Mouse (Mus musculus): Measurements from ENCODE around the gene 5830473C10Rik. TPM values are rescaled to one million over a fixed set of nuclear protein-coding genes. Genes with fewer than 3 reads are reported as not detected.

5830473C10Rik gene
- polyA plus RNA-seq (2012; rRNA removed), result 0.12 TPM in 1 of 2 replicates, not detected in the other

DNA sequence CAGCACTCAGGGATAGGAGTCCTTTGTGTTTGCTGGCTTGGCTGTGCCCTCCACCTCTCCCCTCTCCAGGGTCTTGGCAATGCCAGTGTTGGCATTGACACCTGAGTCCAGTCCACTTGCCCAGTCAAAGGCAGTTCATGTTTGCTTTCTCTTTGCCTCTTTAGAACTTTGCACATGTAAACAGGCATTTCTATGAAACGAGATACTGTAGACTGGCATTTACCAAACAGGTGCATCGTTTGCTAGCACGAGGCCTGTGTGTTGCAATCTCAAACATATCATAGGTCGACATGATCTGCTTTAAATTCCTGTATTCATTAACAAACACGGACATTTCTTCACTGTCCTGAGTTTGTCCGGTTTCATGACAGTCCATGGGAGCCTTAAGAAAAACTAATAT is at the start of gene 5830473C10Rik:
TSS of gene 5830473C10Rik (plus strand) at position 365 of the 400 bp plus-strand sequence.
- H3K27me3 ChIP-seq (ENCODE audit: control insufficient read depth, insufficient read depth, low read length), result no peaks in the 10 kb centered on the region
- no peaks in the 10 kb centered on the region for H3K36me3 ChIP-seq (ENCODE audit: control insufficient read depth, insufficient read depth, low read length)
- H3K27ac ChIP-seq (ENCODE audit: control insufficient read depth, insufficient read depth, low read depth, low read length), result no peak within 1 kb of the TSS
- TF ChIP-seq POLR2A (IDR thresholded peaks at IDR 0.05; ENCODE audit: control insufficient read depth, low read depth, low read length) (no peak), CTCF (IDR thresholded peaks at IDR 0.05; ENCODE audit: control insufficient read depth, insufficient read depth, insufficient replicate concordance, low read depth, low read length) (no peak)
- H3K4me3 ChIP-seq (ENCODE audit: control insufficient read depth, low read depth, low read length), result no peak within 1 kb of the TSS
- no peaks in the 10 kb centered on the region; the same call in 1 of the 2 replicates for H3K4me1 ChIP-seq (ENCODE audit: control insufficient read depth, insufficient read depth, low read length)

GRCm38 (mm10) chr5:90512288-90512955 is 48.5 kb upstream of the 5830473C10Rik start:
- no peak overlapping the region for H3K4me3 ChIP-seq (ENCODE audit: control insufficient read depth, low read depth, low read length)
- H3K27ac ChIP-seq (ENCODE audit: control insufficient read depth, insufficient read depth, low read depth, low read length), result no peak overlapping the region
- TF ChIP-seq POLR2A (IDR thresholded peaks at IDR 0.05; ENCODE audit: control insufficient read depth, low read depth, low read length), result no peak
- no peak for TF ChIP-seq CTCF (IDR thresholded peaks at IDR 0.05; ENCODE audit: control insufficient read depth, insufficient read depth, insufficient replicate concordance, low read depth, low read length)
- no peaks in the 10 kb centered on the region for H3K27me3 ChIP-seq (ENCODE audit: control insufficient read depth, insufficient read depth, low read length)
- H3K36me3 ChIP-seq (ENCODE audit: control insufficient read depth, insufficient read depth, low read length), result no peaks in the 10 kb centered on the region
- H3K4me1 ChIP-seq (ENCODE audit: control insufficient read depth, insufficient read depth, low read length), result no peaks in the 10 kb centered on the region

GRCm38 (mm10) chr5:90515561-90515960 is 45.3 kb upstream of the 5830473C10Rik start:
- Histone ChIP-seq H3K4me3 (ENCODE audit: control insufficient read depth, low read depth, low read length) (no peak overlapping the region), H3K27me3 (ENCODE audit: control insufficient read depth, insufficient read depth, low read length) (no peaks in the 10 kb centered on the region), H3K36me3 (ENCODE audit: control insufficient read depth, insufficient read depth, low read length) (no peaks in the 10 kb centered on the region), H3K27ac (ENCODE audit: control insufficient read depth, insufficient read depth, low read depth, low read length) (no peak overlapping the region), H3K4me1 (ENCODE audit: control insufficient read depth, insufficient read depth, low read length) (no peaks in the 10 kb centered on the region)
- no peak for TF ChIP-seq POLR2A (IDR thresholded peaks at IDR 0.05; ENCODE audit: control insufficient read depth, low read depth, low read length)
- no peak for TF ChIP-seq CTCF (IDR thresholded peaks at IDR 0.05; ENCODE audit: control insufficient read depth, insufficient read depth, insufficient replicate concordance, low read depth, low read length)

DNA sequence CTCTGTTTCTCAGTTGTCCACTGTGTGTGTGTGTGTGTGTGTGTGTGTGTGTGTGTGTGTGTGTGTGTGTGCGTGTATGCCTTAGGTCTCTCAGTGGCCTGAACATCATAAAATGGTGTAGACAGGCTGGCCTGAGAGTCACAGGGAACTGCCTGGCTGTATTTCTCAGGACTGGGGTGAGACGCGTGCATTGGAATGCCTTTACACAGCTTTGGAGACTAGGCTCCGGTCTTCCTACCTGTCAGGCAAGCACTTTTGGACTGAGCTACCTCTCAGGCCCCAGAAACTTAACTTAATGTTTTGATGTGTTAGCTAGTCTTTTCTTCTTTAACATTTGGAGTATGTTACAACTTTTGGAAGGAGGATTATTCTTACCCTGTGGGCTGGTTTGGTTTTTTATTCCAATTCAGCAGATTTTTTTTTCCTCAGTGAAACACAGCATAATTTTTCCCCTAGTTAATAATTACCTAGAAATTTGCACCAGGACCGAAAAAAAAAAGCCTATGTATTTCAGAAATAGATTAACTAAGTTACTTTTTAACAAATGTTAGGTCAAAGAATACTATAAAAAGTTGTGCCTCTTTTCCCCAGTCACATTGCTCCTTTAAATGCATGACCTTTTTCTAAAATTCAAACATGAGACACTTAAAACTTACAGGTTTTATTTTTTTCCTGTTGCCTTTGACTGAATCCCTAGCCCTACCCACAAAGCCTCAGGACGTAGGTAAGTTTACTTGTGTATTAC is 42.4 kb upstream of the 5830473C10Rik start, which contains the start of gene Afm:
TSS of gene Afm (plus strand) at position 577 of the 745 bp plus-strand sequence.
- Histone ChIP-seq H3K27me3 (ENCODE audit: control insufficient read depth, insufficient read depth, low read length) (no peaks in the 10 kb centered on the region), H3K36me3 (ENCODE audit: control insufficient read depth, insufficient read depth, low read length) (no peaks in the 10 kb centered on the region), H3K4me1 (ENCODE audit: control insufficient read depth, insufficient read depth, low read length) (no peaks in the 10 kb centered on the region), H3K27ac (ENCODE audit: control insufficient read depth, insufficient read depth, low read depth, low read length) (no peak within 1 kb of the TSS), H3K4me3 (ENCODE audit: control insufficient read depth, low read depth, low read length) (no peak within 1 kb of the TSS)
- TF ChIP-seq CTCF (IDR thresholded peaks at IDR 0.05; ENCODE audit: control insufficient read depth, insufficient read depth, insufficient replicate concordance, low read depth, low read length), result no peak
- TF ChIP-seq POLR2A (IDR thresholded peaks at IDR 0.05; ENCODE audit: control insufficient read depth, low read depth, low read length), result no peak

DNA sequence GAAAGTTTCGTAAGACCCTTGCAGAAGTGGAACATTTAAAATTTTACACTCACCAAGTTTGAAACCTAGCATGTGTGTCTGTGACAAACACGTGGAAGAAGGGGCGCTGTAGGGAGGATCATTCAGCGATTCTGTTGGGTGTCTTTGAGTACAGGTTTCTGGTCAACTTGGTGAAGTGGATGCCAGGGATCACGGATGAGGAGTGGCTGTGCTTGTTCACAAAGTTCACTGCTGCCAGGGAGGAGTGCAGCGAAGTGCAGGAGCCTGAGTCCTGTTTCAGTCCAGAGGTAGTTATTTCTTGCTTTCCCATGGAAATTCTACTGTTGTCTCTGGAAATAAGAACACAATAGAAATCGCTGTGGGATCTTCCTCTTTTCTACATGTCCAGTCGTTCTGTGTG is 9.7 kb upstream of the 5830473C10Rik start:
- H3K36me3 ChIP-seq (ENCODE audit: control insufficient read depth, insufficient read depth, low read length), result no peaks in the 10 kb centered on the region
- no peak overlapping the region for H3K4me3 ChIP-seq (ENCODE audit: control insufficient read depth, low read depth, low read length)
- TF ChIP-seq POLR2A (IDR thresholded peaks at IDR 0.05; ENCODE audit: control insufficient read depth, low read depth, low read length) (no peak), CTCF (IDR thresholded peaks at IDR 0.05; ENCODE audit: control insufficient read depth, insufficient read depth, insufficient replicate concordance, low read depth, low read length) (no peak)
- no peaks in the 10 kb centered on the region for H3K27me3 ChIP-seq (ENCODE audit: control insufficient read depth, insufficient read depth, low read length)
- H3K27ac ChIP-seq (ENCODE audit: control insufficient read depth, insufficient read depth, low read depth, low read length), result no peak overlapping the region
- no peaks in the 10 kb centered on the region for H3K4me1 ChIP-seq (ENCODE audit: control insufficient read depth, insufficient read depth, low read length)

DNA sequence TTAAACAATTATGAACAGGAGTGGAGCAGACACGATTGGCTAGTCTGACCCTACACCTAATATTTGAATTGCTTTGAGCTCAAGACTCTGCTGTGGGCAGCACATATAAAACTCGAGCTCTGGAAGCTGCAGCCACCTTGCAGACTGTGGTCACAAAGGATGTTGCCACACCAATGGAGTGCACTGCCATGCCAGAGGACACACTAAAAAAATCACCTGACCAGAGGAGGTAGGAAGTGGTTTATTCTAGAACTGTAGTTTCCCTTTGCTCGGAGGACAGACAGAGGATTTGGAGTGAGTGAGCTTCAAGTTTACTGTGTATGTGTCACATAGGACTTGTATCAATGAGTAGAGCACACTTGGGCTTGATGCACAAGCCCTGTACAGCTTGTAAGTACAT is 4.9 kb upstream of the 5830473C10Rik start:
- TF ChIP-seq CTCF (IDR thresholded peaks at IDR 0.05; ENCODE audit: control insufficient read depth, insufficient read depth, insufficient replicate concordance, low read depth, low read length) (no peak), POLR2A (IDR thresholded peaks at IDR 0.05; ENCODE audit: control insufficient read depth, low read depth, low read length) (no peak)
- H3K27ac ChIP-seq (ENCODE audit: control insufficient read depth, insufficient read depth, low read depth, low read length), result no peak overlapping the region
- H3K36me3 ChIP-seq (ENCODE audit: control insufficient read depth, insufficient read depth, low read length), result no peaks in the 10 kb centered on the region

GRCm38 (mm10) chr5:90561721-90562275 is 891 bp downstream of the 5830473C10Rik start:
- H3K4me1 ChIP-seq (ENCODE audit: control insufficient read depth, insufficient read depth, low read length), result no peaks in the 10 kb centered on the region; the same call in 1 of the 2 replicates

More for the DNA sequence above, 4.9 kb upstream of the 5830473C10Rik start:
- H3K27me3 ChIP-seq (ENCODE audit: control insufficient read depth, insufficient read depth, low read length), result no peaks in the 10 kb centered on the region
- no peak overlapping the region for H3K4me3 ChIP-seq (ENCODE audit: control insufficient read depth, low read depth, low read length)
- H3K4me1 ChIP-seq (ENCODE audit: control insufficient read depth, insufficient read depth, low read length), result no peaks in the 10 kb centered on the region

More at GRCm38 (mm10) chr5:90561721-90562275, 891 bp downstream of the 5830473C10Rik start:
- Histone ChIP-seq H3K4me3 (ENCODE audit: control insufficient read depth, low read depth, low read length) (no peak overlapping the region), H3K36me3 (ENCODE audit: control insufficient read depth, insufficient read depth, low read length) (no peaks in the 10 kb centered on the region), H3K27ac (ENCODE audit: control insufficient read depth, insufficient read depth, low read depth, low read length) (no peak overlapping the region), H3K27me3 (ENCODE audit: control insufficient read depth, insufficient read depth, low read length) (no peaks in the 10 kb centered on the region)
- TF ChIP-seq CTCF (IDR thresholded peaks at IDR 0.05; ENCODE audit: control insufficient read depth, insufficient read depth, insufficient replicate concordance, low read depth, low read length) (no peak), POLR2A (IDR thresholded peaks at IDR 0.05; ENCODE audit: control insufficient read depth, low read depth, low read length) (no peak)
